Mouse (Mus musculus) brain, embryonic 14.5 days (tissue): ENCODE results near the gene Heph.

ENCODE experiments used
- CTCF ChIP-seq: fragments of 200-500 bp; IDR thresholded peaks from 2 replicates; pipeline ENCODE4 v1.5.1; 2012; ENCODE audit warnings: inconsistent platforms, mild to moderate bottlenecking, moderate library complexity, borderline replicate concordance; ENCODE audit not compliant: insufficient read depth, insufficient read length; ENCODE audit errors: extremely low read depth
- POLR2A ChIP-seq: fragments of 200-500 bp; IDR thresholded peaks from 2 replicates; pipeline ENCODE4 v1.6.1; 2012; ENCODE audit warnings: mild to moderate bottlenecking, inconsistent platforms, borderline replicate concordance; ENCODE audit not compliant: poor library complexity, insufficient read depth, insufficient read length, severe bottlenecking; ENCODE audit errors: extremely low read depth

GRCm38 (mm10) chrX:96416970-96417369 lies 38.2 kb upstream of the Heph start:
- TF ChIP-seq POLR2A (no peak), CTCF (no peak)
